Mouse (Mus musculus): Measurements from ENCODE around the gene Kank1.

- TF ChIP-seq CTCF (IDR thresholded peaks at IDR 0.05; ENCODE audit: low read depth) (no peak), EP300 (IDR thresholded peaks at IDR 0.05; ENCODE audit: low read depth) (no peak)
Observed at GRCm38 (mm10) chr19:25370428-25370827, 133.7 kb downstream of the Kank1 start.
